Mouse (Mus musculus): Measurements from ENCODE around the gene Pard3b.

DNA sequence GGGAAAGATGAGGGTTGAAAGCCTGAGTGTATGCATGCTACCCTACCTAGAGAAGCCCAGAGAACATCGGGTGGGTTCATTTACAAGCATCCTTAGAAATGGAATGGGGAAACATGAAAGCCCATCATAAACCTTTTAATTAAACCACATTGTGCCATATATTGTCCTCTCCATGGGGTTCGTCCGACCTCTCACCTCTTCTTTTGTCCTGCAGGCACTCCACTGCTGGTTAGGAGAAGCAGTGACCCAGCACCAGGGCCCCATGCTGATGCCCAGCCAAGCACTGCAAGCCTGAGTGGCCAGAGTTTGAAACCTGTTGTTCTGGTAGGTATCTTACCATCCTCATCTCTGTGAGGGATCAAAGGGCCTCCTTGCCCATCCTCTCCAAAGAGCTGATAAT, 437.5 kb downstream of the Pard3b start:
- TF ChIP-seq CTCF (IDR thresholded peaks at IDR 0.05; ENCODE audit: low read depth, low read length) (no peak), POLR2A (IDR thresholded peaks at IDR 0.05; ENCODE audit: borderline replicate concordance, low read depth, low read length) (no peak)

All from bone marrow macrophage, adult 2 months (primary cell).